Mouse (Mus musculus): ENCODE data around the gene Ubxn2a.

Gene Ubxn2a

GRCm38 (mm10) chr12:4840010-4840409, 67.5 kb downstream of the Ubxn2a start:
- DNase-seq (ENCODE audit: extremely low read depth, low read depth, low spot score), result no peak

- no peak for DNase-seq (ENCODE audit: extremely low read depth, low read depth, low spot score)
Observed at GRCm38 (mm10) chr12:4836959-4837358, 70.5 kb downstream of the Ubxn2a start.
